ENCODE assay signal across 21 mouse cellular contexts in genomic region chr17:34676671-34677070, GRCm38 (mm10). TPM values are rescaled to one million over a fixed set of nuclear protein-coding genes. Genes with fewer than 3 reads are reported as not detected.
"Had no signal": no experiment of that assay in that cellular context is flagged by ENCODE, and none has a peak within 500 bp of the region (broad histone marks: within the 10 kb centered on the region; RNA-seq: fewer than 3 reads in every experiment).

No protein-coding gene starts in this region.

- H3K4me3 ChIP-seq: midbrain, embryonic 10.5 days; myocyte; neural tube, embryonic 13.5 days; neural tube, embryonic 15.5 days; stomach, embryonic 15.5 days had no signal

- H3K36me3 ChIP-seq: midbrain, embryonic 10.5 days; neural tube, embryonic 13.5 days; neural tube, embryonic 15.5 days; stomach, embryonic 15.5 days had no signal

- DNase-seq: lung, adult 18-20 months; lung, embryonic 14.5 days; lung, postnatal 10 days; lung, postnatal 4 days; midbrain, embryonic 14.5 days; retina, postnatal 1 day; right cerebral cortex, adult 18-20 months; right cerebral cortex, postnatal 25 days; right cerebral cortex, postnatal 4 days; spleen, adult 18-20 months; thymus, adult 18-20 months; thymus, postnatal 14 days; thymus, postnatal 36 days had no signal

- H3K27ac ChIP-seq: liver, embryonic 14.5 days; midbrain, embryonic 10.5 days; neural tube, embryonic 13.5 days; neural tube, embryonic 15.5 days had no signal

RNA-seq across cellular contexts. Expression of gene Tnxb, which starts 6.3 kb away (rescaled TPM):
- total RNA-seq: megakaryocyte-erythroid progenitor cell, adult 5-6 weeks had no signal
- polyA plus RNA-seq: midbrain, embryonic 10.5 days had no signal

RNA-seq across cellular contexts. Expression of gene Prrt1, which starts 47.3 kb away (rescaled TPM):
- polyA plus RNA-seq: liver, embryonic 16.5 days; myocyte had no signal
